Mouse (Mus musculus): Measurements from ENCODE around the gene Brms1. TPM values are rescaled to one million over a fixed set of nuclear protein-coding genes. Genes with fewer than 3 reads are reported as not detected.
"Not testable (repeated sequence)": the region's sequence is repeated elsewhere in the genome, so short reads cannot be mapped to it uniquely, and the experiment has no call there.

Gene Brms1
- total RNA-seq, 2 experiments from 2014 or later: 19.2 to 21.4 TPM

- DNase-seq (ENCODE audit: extremely low spot score in 1 of 2, low spot score in 1 of 2): no peak
Observed at GRCm38 (mm10) chr19:5084834-5085144, 43.6 kb downstream of the Brms1 start.

GRCm38 (mm10) chr19:5085145-5085863, 44.1 kb downstream of the Brms1 start, which contains the start of gene Tmem151a:
TSS of gene Tmem151a (minus strand) at chr19:5085531.
- DNase-seq (ENCODE audit: extremely low spot score in 1 of 2, low spot score in 1 of 2): peak in 1 of 2 experiments; percentile 65

- not testable (repeated sequence) for DNase-seq (ENCODE audit: extremely low spot score in 1 of 2, low spot score in 1 of 2)
Observed at GRCm38 (mm10) chr19:5086533-5086932, 45.4 kb downstream of the Brms1 start.

GRCm38 (mm10) chr19:5087884-5088728, 47.0 kb downstream of the Brms1 start, which contains the start of gene Yif1a:
TSS of gene Yif1a (plus strand) at chr19:5088538.
- peak; percentile 74 to 84 for DNase-seq (ENCODE audit: extremely low spot score in 1 of 2, low spot score in 1 of 2)

GRCm38 (mm10) chr19:5089324-5089723, 48.2 kb downstream of the Brms1 start:
- no peak for DNase-seq (ENCODE audit: extremely low spot score in 1 of 2, low spot score in 1 of 2)

GRCm38 (mm10) chr19:5092083-5092482, 50.9 kb downstream of the Brms1 start:
- no peak for DNase-seq (ENCODE audit: extremely low spot score in 1 of 2, low spot score in 1 of 2)

GRCm38 (mm10) chr19:5093481-5094242, 52.5 kb downstream of the Brms1 start:
- DNase-seq (ENCODE audit: extremely low spot score in 1 of 2, low spot score in 1 of 2): no peak

GRCm38 (mm10) chr19:5094243-5094632, 53.1 kb downstream of the Brms1 start:
- peak; percentile 96 to 100 for DNase-seq (ENCODE audit: extremely low spot score in 1 of 2, low spot score in 1 of 2)

- no peak for DNase-seq (ENCODE audit: extremely low spot score in 1 of 2, low spot score in 1 of 2)
Observed at GRCm38 (mm10) chr19:5094746-5095417, 53.7 kb downstream of the Brms1 start.

GRCm38 (mm10) chr19:5095887-5096474, 54.8 kb downstream of the Brms1 start:
- peak; percentile 60 to 62 for DNase-seq (ENCODE audit: extremely low spot score in 1 of 2, low spot score in 1 of 2)

- DNase-seq (ENCODE audit: extremely low spot score in 1 of 2, low spot score in 1 of 2): no peak
Observed at GRCm38 (mm10) chr19:5097521-5098362, 56.6 kb downstream of the Brms1 start.

GRCm38 (mm10) chr19:5098363-5099143, 57.4 kb downstream of the Brms1 start, which contains the start of gene Cnih2:
TSS of gene Cnih2 (minus strand) at chr19:5098521.
- peak in 1 of 2 experiments; percentile 58 for DNase-seq (ENCODE audit: extremely low spot score in 1 of 2, low spot score in 1 of 2)

Other genes with a start within 250 kb of the Brms1 start
- gene Rbm4, start 247.5 kb upstream of the Brms1 start, total RNA-seq (2021): 10 to 100 TPM; 81.1 to 82.0 TPM
- gene Gm21992, start 229.7 kb upstream of the Brms1 start, total RNA-seq (2021): 10 to 100 TPM; 21.2 to 28.3 TPM
- 10 to 100 TPM; 53.0 to 53.9 TPM for gene Rbm14, start 229.7 kb upstream of the Brms1 start, total RNA-seq (2021)
- gene Ccs, start 202.0 kb upstream of the Brms1 start, total RNA-seq (2021): 10 to 100 TPM; 30.6 to 37.8 TPM
- gene Ccdc87, start 202.0 kb upstream of the Brms1 start, total RNA-seq (2021): 1 to 10 TPM; 1.8 to 2.2 TPM
- 100 to 1,000 TPM; 113 to 118 TPM for gene Ctsf, start 186.2 kb upstream of the Brms1 start, total RNA-seq (2021)
- gene Actn3, start 163.4 kb upstream of the Brms1 start, total RNA-seq (2021): under 1 TPM; 0.84 to 0.89 TPM
- gene Zdhhc24, start 162.7 kb upstream of the Brms1 start, total RNA-seq (2021): 10 to 100 TPM; 24.9 to 25.5 TPM
- 10 to 100 TPM; 37.4 to 41.9 TPM for gene Bbs1, start 134.7 kb upstream of the Brms1 start, total RNA-seq (2021)
- gene Dpp3, start 113.1 kb upstream of the Brms1 start, total RNA-seq (2021): 10 to 100 TPM; 41.0 to 43.5 TPM
- 10 to 100 TPM; 20.2 to 20.9 TPM for gene Peli3, start 98.2 kb upstream of the Brms1 start, total RNA-seq (2021)
- gene Mrpl11, start 79.2 kb upstream of the Brms1 start, total RNA-seq (2021): 10 to 100 TPM; 60.5 to 71.1 TPM
- gene Npas4, start 51.0 kb upstream of the Brms1 start, total RNA-seq (2021): 1 to 10 TPM; 5.7 to 6.6 TPM
- 10 to 100 TPM; 14.2 to 17.6 TPM for gene Slc29a2, start 17.5 kb upstream of the Brms1 start, total RNA-seq (2021)
- gene B4gat1, start 2.5 kb upstream of the Brms1 start, total RNA-seq (2021): 100 to 1,000 TPM; 131 to 132 TPM
- 1 to 10 TPM; 5.0 to 5.3 TPM for gene AC124502.3, start 2.5 kb upstream of the Brms1 start, total RNA-seq (2021)
- gene Rin1, start 9.1 kb downstream of the Brms1 start, total RNA-seq (2021): 100 to 1,000 TPM; 109 to 114 TPM
- gene Cd248, start 26.7 kb downstream of the Brms1 start, total RNA-seq (2021): 1 to 10 TPM; 4.3 to 5.1 TPM
- gene Tmem151a, start 44.2 kb downstream of the Brms1 start, total RNA-seq (2021): 100 to 1,000 TPM; 131 to 138 TPM
- 10 to 100 TPM; 24.5 to 24.7 TPM for gene Yif1a, start 47.2 kb downstream of the Brms1 start, total RNA-seq (2021)
- gene Cnih2, start 57.2 kb downstream of the Brms1 start, total RNA-seq (2021): 100 to 1,000 TPM; 754 to 774 TPM
- gene Rab1b, start 65.7 kb downstream of the Brms1 start, total RNA-seq (2021): 100 to 1,000 TPM; 173 TPM
- gene Klc2, start 77.2 kb downstream of the Brms1 start, total RNA-seq (2021): 100 to 1,000 TPM; 214 to 222 TPM
- gene Pacs1, start 231.8 kb downstream of the Brms1 start, total RNA-seq (2021): 10 to 100 TPM; 54.2 to 57.6 TPM

Measured in layer of hippocampus, postnatal 25 days (tissue).